Mouse (Mus musculus) E14TG2a.4 (cell line): ENCODE measurements around the gene Neo1.

Experiments
- CTCF ChIP-seq: conservative IDR thresholded peaks from 2 replicates; pipeline ENCODE4 v1.5.1; 2014; ENCODE audit warnings: low read length
- POU5F1 ChIP-seq: IDR thresholded peaks from 2 replicates; pipeline ENCODE4 v1.6.1; 2014; ENCODE audit warnings: low read length, borderline replicate concordance

DNA sequence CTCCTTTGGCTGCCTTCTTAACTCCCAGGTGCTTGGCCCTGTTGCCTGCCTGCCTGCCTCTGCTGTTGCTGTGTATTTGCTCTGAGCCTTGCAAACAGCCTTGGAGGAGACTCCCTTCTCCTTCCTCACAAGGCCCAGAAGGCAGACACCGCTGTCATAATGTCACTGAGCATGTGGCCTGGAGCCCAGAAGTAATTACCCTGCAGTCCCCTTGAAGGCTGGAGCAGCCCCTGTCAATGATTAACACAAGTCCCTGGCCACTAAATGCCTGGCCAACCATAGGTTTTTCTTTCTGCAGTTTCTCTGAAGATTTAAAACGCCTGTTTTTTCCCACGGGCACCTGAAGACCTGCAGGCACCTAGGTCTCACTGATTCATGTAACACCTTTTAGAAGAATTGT, 203.3 kb downstream of the Neo1 start:
- TF ChIP-seq POU5F1: no peak
- TF ChIP-seq CTCF: no peak
